Mouse (Mus musculus): ENCODE data around the gene Sycp2. TPM values are rescaled to one million over a fixed set of nuclear protein-coding genes. Genes with fewer than 3 reads are reported as not detected.

Sycp2 gene
- not detected in 2 replicates for polyA plus RNA-seq (2012; rRNA removed; ENCODE audit: low replicate concordance)

GRCm38 (mm10) chr2:178407053-178407815 is at the start of gene Sycp2:
Gene Sycp2 (minus strand): TSS chr2:178407685.

GRCm38 (mm10) chr2:178430231-178430630 is 22.7 kb upstream of the Sycp2 start, which contains the start of gene Cdh26:
Gene Cdh26 (plus strand): TSS chr2:178430531.

GRCm38 (mm10) chr2:178414261-178415149 is 7.0 kb upstream of the Sycp2 start, which contains the start of the genes Ppp1r3d and Fam217b:
Gene Ppp1r3d (minus strand): TSS chr2:178414472.
Gene Fam217b (plus strand): TSS chr2:178414524.

Other genes with a start within 250 kb of the Sycp2 start
- gene Ppp1r3d, start 6.8 kb upstream of the Sycp2 start, polyA plus RNA-seq (2012; rRNA removed; ENCODE audit: low replicate concordance) = 0.95 and 1.2 TPM in 2 replicates
- gene Fam217b, start 6.8 kb upstream of the Sycp2 start, polyA plus RNA-seq (2012; rRNA removed; ENCODE audit: low replicate concordance) = 0.29 and 2.2 TPM in 2 replicates
- 0.04 and 0.15 TPM in 2 replicates for gene Cdh26, start 22.8 kb upstream of the Sycp2 start, polyA plus RNA-seq (2012; rRNA removed; ENCODE audit: low replicate concordance)

Measured in duodenum, adult 2 months (tissue).